Mouse (Mus musculus): ENCODE data around the gene Ssb. TPM values are rescaled to one million over a fixed set of nuclear protein-coding genes. Genes with fewer than 3 reads are reported as not detected.

Ssb gene
- 193 and 222 TPM in 2 replicates for polyA plus RNA-seq (2015; fragmentation: Nextera tagmentation; extraction: Ambion mirVana)

DNA sequence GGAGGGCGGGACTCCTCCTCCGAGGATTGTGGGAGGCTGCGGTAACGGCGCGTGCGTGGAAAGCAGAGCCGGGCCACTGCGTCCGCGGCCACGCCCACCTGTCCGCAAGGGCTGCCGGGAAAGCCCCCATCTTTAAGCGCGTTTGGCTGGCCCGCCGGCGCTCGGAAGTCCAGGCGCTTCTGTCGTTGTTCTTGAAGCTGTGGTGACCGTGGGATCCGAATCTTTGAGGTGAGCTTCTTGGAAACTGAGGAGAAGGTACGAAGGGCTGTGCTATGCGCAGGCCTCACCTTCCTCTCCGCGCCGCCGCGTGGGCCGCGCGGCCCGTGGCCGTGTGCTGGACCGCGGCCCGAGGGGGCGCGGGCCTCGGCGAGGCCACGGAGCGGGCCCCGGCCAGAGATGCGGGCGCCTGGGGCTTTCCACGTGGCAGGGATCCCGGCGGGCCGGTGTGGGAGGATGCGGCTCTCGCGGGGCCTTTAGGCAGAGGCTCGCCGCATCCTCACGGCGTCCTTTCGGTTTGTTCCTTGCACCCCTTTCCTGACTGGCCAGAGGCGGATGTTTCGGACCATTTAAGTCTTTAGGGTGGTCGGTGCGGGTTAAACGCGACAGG is at the start of gene Ssb:
Ssb (plus strand) TSS at position 78 of the 607 bp plus-strand sequence.
- H3K9me3 ChIP-seq, result no peaks in the 10 kb centered on the region
- H3K4me2 ChIP-seq, result peak within 1 kb of the TSS; percentile 80
- H3K4me1 ChIP-seq, result peaks cover 27% of the 10 kb centered on the region
- H3K9ac ChIP-seq, result peak within 1 kb of the TSS; percentile 100
- H3K36me3 ChIP-seq, result peaks cover 24% of the 10 kb centered on the region
- H3K27me3 ChIP-seq (replicated peaks), result no peaks in the 10 kb centered on the region
- ATAC-seq (ENCODE audit: extremely low read depth, insufficient number of reproducible peaks, low FRiP score, low TSS enrichment), result peak; percentile 90
- WGBS, result under 1% methylated on average over 54 of the region's 66 CpGs
- peak within 1 kb of the TSS; percentile 100 for H3K4me3 ChIP-seq
- H3K27ac ChIP-seq (replicated peaks), result peak within 1 kb of the TSS; percentile 92

DNA sequence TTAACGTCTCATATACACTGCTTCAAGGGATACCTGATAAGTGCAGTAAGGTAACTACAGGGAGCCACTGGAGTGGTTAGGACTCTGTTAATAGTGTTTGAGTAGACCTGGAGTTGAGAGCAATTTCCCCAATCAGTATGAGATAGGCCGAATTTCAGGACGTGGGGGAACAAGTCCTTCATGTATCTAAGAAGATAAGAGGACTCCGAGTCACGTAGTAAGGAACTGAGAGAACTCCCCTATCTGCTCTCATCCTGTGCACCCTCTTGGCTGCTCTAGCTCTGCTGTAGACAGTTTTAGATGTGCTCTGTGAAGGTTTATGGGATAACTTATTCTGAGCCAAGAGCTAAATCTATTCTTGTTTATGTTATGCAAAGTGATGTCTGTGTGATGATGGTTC is 44.8 kb upstream of the Ssb start:
- Histone ChIP-seq H3K9me3 (no peaks in the 10 kb centered on the region), H3K27me3 (replicated peaks) (no peaks in the 10 kb centered on the region), H3K4me3 (no peak overlapping the region), H3K36me3 (no peaks in the 10 kb centered on the region), H3K4me1 (peaks cover 17% of the 10 kb centered on the region), H3K4me2 (no peak overlapping the region), H3K27ac (replicated peaks) (no peak overlapping the region), H3K9ac (no peak overlapping the region)
- ATAC-seq (ENCODE audit: extremely low read depth, insufficient number of reproducible peaks, low FRiP score, low TSS enrichment), result no peak
- 19% methylated on average over 5 of the region's 5 CpGs for WGBS

DNA sequence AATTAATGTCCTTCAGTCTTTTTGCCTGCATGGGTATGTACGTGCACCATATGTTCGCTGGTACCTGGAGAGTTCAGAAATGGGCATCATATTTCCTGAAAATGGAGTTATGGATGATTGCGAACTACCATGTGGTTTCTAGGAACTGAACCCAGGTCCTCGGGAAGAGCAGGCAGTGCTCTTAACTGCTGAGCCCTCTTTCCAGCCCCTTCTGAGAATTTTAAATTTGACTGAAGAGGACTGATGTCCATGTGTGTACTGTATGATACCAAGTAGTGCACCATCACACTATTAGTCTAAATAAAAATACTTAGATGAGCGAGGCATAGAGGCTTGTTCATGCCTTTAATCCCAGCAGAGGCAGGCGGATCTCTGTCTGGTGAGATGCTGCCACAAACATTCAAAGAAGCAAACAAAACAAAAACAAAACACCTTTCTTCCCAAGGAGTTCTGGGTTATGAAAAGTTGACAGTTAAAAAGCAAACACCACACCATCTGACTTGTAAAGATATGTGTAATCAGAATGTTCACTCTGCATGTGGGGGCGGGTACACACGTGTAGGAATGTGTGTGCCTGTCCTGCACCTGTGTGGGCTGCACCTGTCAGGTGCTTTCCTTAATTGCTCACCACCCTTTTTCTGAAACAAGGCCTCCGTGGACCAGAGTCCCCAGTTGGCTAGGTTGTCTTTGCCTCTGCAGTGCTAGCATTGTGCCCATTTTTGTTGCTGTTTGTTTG is 42.8 kb upstream of the Ssb start:
- 72% methylated on average over 9 of the region's 9 CpGs for WGBS

DNA sequence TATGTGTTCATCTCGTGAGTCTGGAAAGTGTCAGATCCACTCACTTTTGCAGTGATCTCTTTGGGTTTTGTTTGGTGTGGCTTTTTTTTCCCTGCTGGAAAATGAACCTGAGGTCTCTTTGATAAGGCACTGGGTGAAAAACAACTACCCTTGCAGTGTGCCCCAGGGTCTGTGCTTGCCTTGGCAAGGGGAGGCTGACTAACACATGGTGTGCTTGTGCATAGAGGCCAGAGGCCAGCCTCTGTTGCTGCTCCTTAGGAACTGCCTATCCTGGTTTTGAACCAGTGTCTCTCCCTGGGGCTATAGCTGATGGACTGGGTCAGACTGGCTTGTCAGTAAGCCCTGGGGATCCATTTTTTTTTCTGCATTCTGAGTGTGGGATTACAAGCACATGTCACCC is 41.2 kb upstream of the Ssb start:
- Histone ChIP-seq H3K4me3 (no peak overlapping the region), H3K36me3 (peaks cover 7% of the 10 kb centered on the region; the same call in 1 of the 2 replicates), H3K27ac (replicated peaks) (peak overlapping the region; percentile 56; the same call in 1 of the 2 replicates), H3K9me3 (no peaks in the 10 kb centered on the region), H3K4me2 (no peak overlapping the region), H3K4me1 (peaks cover 38% of the 10 kb centered on the region), H3K27me3 (replicated peaks) (no peaks in the 10 kb centered on the region), H3K9ac (no peak overlapping the region)
- no peak for ATAC-seq (ENCODE audit: extremely low read depth, insufficient number of reproducible peaks, low FRiP score, low TSS enrichment)
- 49% methylated on average over 1 of the region's 1 CpGs for WGBS

More for the DNA sequence above, 42.8 kb upstream of the Ssb start:
- Histone ChIP-seq H3K36me3 (no peaks in the 10 kb centered on the region), H3K9ac (no peak overlapping the region), H3K4me1 (peaks cover 21% of the 10 kb centered on the region), H3K27ac (replicated peaks) (no peak overlapping the region), H3K9me3 (no peaks in the 10 kb centered on the region), H3K27me3 (replicated peaks) (no peaks in the 10 kb centered on the region), H3K4me3 (no peak overlapping the region), H3K4me2 (no peak overlapping the region)
- ATAC-seq (ENCODE audit: extremely low read depth, insufficient number of reproducible peaks, low FRiP score, low TSS enrichment), result no peak

DNA sequence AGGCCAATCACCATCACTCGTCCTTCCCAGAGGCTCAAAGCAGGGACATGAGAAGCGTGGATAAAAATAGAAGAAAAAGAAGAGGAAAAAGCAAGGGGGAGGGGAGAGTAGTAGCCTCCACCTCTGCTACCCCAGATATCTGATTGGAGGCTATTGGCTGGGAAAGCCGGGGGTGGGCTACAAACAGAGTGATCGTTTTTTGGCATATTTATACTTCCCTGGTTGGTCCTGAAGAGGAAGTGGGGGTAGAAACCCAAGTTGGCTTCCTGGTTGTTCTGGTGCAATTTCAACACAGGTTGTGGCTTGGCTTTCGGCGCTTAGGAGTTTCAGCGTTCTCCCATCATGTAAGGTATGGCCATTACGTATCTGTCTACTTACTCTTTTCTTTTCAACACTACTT is 39.7 kb upstream of the Ssb start, which contains the start of gene Klhl23:
Klhl23 (plus strand) TSS at position 234 of the 400 bp plus-strand sequence.
- peak within 1 kb of the TSS; percentile 85 for H3K4me2 ChIP-seq
- H3K27ac ChIP-seq (replicated peaks), result peak within 1 kb of the TSS; percentile 98

DNA sequence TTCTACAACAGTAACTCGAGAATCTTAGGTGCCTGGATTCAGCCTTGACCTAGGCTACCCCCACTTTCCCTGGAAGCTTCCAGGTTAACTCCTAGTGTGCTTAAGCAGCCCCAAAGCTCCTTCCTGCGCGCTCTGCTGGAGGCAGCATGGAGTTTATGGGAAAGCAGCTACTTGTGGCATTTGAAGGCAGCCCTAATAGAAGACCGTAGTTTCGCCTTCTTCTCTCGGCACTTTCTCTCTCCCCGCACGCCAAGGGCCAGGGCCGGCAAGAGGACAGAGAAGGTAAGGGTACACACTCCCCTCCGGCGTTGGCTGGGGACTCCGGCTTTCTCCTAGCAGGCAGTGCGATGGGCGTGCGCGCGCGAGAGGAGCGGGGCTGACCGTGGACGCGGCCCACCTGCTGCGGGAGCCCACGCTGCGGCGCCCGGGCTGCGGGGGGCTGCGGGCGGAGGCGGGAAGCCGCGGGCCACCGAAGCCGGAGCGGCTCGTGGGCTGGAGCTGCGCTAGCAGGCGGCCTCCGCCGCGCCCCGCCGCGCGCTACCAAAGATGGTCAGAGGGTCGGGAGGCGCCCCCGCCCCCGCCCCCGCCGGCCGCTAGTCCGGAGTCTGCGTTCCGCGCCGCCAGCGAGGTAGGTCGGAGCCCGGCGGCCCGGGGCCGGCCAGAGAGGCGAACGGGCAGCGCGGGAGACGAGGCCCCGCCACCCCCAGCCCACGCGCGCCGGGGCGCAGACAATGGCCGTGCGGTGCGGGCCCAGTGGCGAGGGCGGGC is 38.8 kb upstream of the Ssb start:
- peak; percentile 79; the same call in 1 of the 2 replicates for ATAC-seq (ENCODE audit: extremely low read depth, insufficient number of reproducible peaks, low FRiP score, low TSS enrichment)
- WGBS, result under 1% methylated on average over 79 of the region's 80 CpGs
- Histone ChIP-seq H3K27me3 (replicated peaks) (no peaks in the 10 kb centered on the region), H3K4me3 (peak overlapping the region; percentile 88), H3K9me3 (no peaks in the 10 kb centered on the region), H3K9ac (peak overlapping the region; percentile 98), H3K4me1 (peaks cover 45% of the 10 kb centered on the region), H3K36me3 (peaks cover 22% of the 10 kb centered on the region), H3K4me2 (peak overlapping the region; percentile 85), H3K27ac (replicated peaks) (peak overlapping the region; percentile 98)

More for the DNA sequence above, 39.7 kb upstream of the Ssb start, which contains the start of gene Klhl23:
- Histone ChIP-seq H3K36me3 (peaks cover 19% of the 10 kb centered on the region), H3K9me3 (no peaks in the 10 kb centered on the region), H3K27me3 (replicated peaks) (no peaks in the 10 kb centered on the region), H3K4me1 (peaks cover 45% of the 10 kb centered on the region), H3K9ac (peak within 1 kb of the TSS; percentile 98), H3K4me3 (peak within 1 kb of the TSS; percentile 88)
- ATAC-seq (ENCODE audit: extremely low read depth, insufficient number of reproducible peaks, low FRiP score, low TSS enrichment), result no peak
- WGBS, result 2% methylated on average over 8 of the region's 8 CpGs

DNA sequence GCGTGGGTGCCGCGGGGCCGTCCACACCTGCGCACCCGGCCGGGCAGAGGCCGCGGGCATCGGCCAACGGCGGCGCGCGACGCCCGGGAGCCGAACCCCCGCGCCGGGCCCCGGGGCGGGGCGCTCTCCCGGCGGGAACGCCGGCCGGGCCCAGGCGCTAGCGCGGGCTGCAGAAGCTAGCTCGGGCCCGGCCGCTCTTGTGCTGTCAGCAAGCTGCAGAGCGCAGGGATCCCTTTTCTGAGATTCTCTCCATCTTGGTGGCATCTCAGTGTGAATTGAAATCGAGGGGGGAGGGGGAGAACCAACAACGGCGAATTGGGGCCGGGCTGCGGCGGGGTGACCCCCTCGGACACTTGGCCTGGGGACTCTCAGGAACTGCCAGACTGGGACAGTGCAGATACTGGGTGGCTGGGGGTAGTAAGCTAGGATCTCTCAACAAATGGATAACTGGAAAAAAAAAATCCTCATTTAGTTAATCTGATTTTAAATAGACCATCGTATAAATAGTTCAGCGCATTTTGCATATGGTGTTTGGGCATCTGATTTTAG is 38.2 kb upstream of the Ssb start:
- H3K4me3 ChIP-seq, result peak overlapping the region; percentile 88
- no peaks in the 10 kb centered on the region for H3K9me3 ChIP-seq
- H3K27ac ChIP-seq (replicated peaks), result peak overlapping the region; percentile 98
- peaks cover 49% of the 10 kb centered on the region for H3K4me1 ChIP-seq
- peaks cover 25% of the 10 kb centered on the region for H3K36me3 ChIP-seq
- peak overlapping the region; percentile 98 for H3K9ac ChIP-seq
- no peaks in the 10 kb centered on the region for H3K27me3 ChIP-seq (replicated peaks)
- ATAC-seq (ENCODE audit: extremely low read depth, insufficient number of reproducible peaks, low FRiP score, low TSS enrichment), result 0 out of 2 replicates have a peak, but pooled peaks have one; percentile 39
- 2% methylated on average over 45 of the region's 45 CpGs for WGBS
- H3K4me2 ChIP-seq, result peak overlapping the region; percentile 85

DNA sequence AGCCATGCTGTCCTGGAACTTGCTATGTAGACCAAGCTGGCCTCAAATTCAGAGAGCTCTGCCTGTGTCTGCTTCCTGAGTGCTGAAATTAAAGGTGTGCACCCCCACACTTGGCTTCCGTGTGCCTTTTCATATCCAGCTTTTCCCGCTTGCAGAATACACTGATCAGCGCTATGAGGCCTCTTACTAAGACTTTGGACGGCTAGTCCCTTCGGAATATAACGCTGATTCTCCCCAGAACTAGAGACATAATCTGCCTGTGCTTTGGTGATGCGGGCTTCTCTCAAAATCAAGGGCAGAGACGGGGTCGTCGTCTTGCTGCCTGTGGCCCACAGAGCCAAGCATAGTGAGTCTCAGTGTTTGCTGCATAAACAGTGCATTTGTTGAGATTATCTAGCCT is 35.5 kb upstream of the Ssb start:
- ATAC-seq (ENCODE audit: extremely low read depth, insufficient number of reproducible peaks, low FRiP score, low TSS enrichment), result no peak

DNA sequence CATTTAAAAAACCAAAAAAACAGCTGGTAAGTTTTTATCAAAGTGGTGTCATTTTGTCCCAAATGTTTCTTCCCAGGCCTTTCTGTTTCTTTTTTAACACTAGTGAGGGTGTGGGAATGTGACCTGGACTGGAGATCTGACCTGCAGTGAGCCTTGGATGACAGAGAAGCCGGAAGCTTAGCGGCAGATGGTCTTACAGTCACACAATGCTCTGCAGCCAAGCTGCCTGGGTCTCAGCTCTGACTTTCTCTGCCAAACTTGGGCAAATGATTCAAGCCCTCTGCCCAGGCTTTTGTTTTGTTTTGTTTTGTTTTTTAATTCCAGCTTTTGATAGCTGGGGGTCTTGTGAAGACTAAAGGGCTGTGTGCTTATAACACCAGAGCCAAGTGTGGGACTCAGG is 35.0 kb upstream of the Ssb start:
- H3K36me3 ChIP-seq, result peaks cover 56% of the 10 kb centered on the region
- peak overlapping the region; percentile 36; the same call in 1 of the 2 replicates for H3K27ac ChIP-seq (replicated peaks)
- WGBS, result 59% methylated on average over 2 of the region's 2 CpGs
- H3K9me3 ChIP-seq, result no peaks in the 10 kb centered on the region
- H3K9ac ChIP-seq, result no peak overlapping the region
- H3K4me1 ChIP-seq, result peaks cover 40% of the 10 kb centered on the region
- no peak overlapping the region for H3K4me3 ChIP-seq
- no peaks in the 10 kb centered on the region for H3K27me3 ChIP-seq (replicated peaks)
- no peak overlapping the region for H3K4me2 ChIP-seq
- no peak for ATAC-seq (ENCODE audit: extremely low read depth, insufficient number of reproducible peaks, low FRiP score, low TSS enrichment)

More for the DNA sequence above, 35.5 kb upstream of the Ssb start:
- Histone ChIP-seq H3K27me3 (replicated peaks) (no peaks in the 10 kb centered on the region), H3K9me3 (no peaks in the 10 kb centered on the region), H3K27ac (replicated peaks) (peak overlapping the region; percentile 36; the same call in 1 of the 2 replicates), H3K4me3 (no peak overlapping the region), H3K4me2 (no peak overlapping the region), H3K36me3 (peaks cover 51% of the 10 kb centered on the region), H3K4me1 (peaks cover 44% of the 10 kb centered on the region), H3K9ac (no peak overlapping the region)
- WGBS, result 79% methylated on average over 10 of the region's 10 CpGs

DNA sequence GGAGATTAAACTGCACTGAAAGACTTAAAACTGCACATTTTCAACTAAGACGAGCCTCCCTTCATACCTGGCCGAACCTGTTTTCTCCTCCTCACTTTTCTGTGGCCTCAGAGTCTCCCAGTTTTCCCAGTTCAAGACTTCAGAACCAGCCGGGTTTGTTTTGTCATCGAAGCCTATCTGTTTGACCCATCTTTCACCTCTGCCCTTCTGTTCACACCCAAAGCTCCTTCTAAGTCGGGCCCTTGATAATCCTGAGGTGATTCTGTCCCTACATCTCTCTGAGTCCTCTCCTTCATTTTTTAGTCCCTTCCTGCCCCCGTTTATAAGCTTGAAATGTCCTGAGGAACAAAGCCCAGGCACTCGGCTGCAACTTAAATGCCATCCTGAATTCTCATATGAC is 33.3 kb upstream of the Ssb start:
- Histone ChIP-seq H3K9ac (0 out of 2 replicates have a peak overlapping the region, but pooled peaks have one; percentile 47), H3K9me3 (no peaks in the 10 kb centered on the region), H3K27me3 (replicated peaks) (no peaks in the 10 kb centered on the region), H3K27ac (replicated peaks) (no peak overlapping the region), H3K4me2 (no peak overlapping the region), H3K4me1 (peaks cover 36% of the 10 kb centered on the region), H3K4me3 (no peak overlapping the region), H3K36me3 (peaks cover 71% of the 10 kb centered on the region)
- ATAC-seq (ENCODE audit: extremely low read depth, insufficient number of reproducible peaks, low FRiP score, low TSS enrichment), result no peak
- 41% methylated on average over 7 of the region's 7 CpGs for WGBS

DNA sequence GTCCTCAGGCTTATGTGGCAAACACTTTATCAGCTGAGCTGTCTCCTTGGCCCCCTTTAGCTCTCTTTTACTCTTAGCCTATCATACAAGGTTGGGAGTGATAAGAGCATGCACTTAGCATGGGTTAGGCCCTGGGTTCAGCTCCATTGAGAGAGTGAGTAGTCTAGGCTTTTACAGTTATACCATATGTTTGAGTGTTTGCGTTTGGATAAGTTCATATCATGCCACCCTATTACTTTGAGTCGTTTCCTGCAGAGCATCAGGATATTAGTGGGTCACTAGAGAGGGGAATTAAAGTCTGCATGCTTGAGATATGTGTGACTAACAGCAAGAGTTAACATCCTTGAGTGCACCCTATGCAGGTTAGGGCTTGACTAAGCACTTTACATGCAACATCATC is 31.7 kb upstream of the Ssb start:
- H3K4me2 ChIP-seq, result no peak overlapping the region
- H3K4me1 ChIP-seq, result peaks cover 22% of the 10 kb centered on the region
- no peak for ATAC-seq (ENCODE audit: extremely low read depth, insufficient number of reproducible peaks, low FRiP score, low TSS enrichment)
- H3K9me3 ChIP-seq, result no peaks in the 10 kb centered on the region
- no peaks in the 10 kb centered on the region for H3K27me3 ChIP-seq (replicated peaks)
- peaks cover 81% of the 10 kb centered on the region for H3K36me3 ChIP-seq
- H3K4me3 ChIP-seq, result no peak overlapping the region
- H3K9ac ChIP-seq, result no peak overlapping the region
- WGBS, result 71% methylated on average over 2 of the region's 2 CpGs
- no peak overlapping the region for H3K27ac ChIP-seq (replicated peaks)
